Mouse (Mus musculus): ENCODE data around the gene Wdr49. TPM values are rescaled to one million over a fixed set of nuclear protein-coding genes. Genes with fewer than 3 reads are reported as not detected.
"Not testable (repeated sequence)": the region's sequence is repeated elsewhere in the genome, so short reads cannot be mapped to it uniquely, and the experiment has no call there.

Gene Wdr49
- polyA plus RNA-seq, 1 experiment from 2014 or later, result 0.15 TPM

DNA sequence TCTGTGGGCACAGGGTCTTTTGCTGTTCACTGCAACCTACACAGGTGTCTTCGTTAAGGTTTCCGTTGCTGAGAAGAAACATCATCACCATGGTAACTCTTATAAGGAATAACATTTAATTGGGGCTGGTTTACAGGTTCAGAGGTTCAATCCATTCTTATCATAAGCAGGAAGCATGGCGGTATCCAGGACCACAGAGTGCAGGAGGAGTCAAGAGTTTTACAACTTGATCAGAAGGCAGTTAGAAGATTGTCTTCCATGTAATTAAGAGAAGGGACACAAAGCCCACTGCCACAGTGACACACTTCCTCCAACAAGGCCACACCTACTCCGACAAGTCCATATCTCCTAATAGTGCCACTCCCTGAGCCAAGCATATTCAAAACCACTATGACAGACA lies 173.1 kb downstream of the Wdr49 start:
- Histone ChIP-seq H3K9ac (replicated peaks; ENCODE audit: low read depth, low read length) (no peak overlapping the region), H3K4me3 (ENCODE audit: low read depth, low read length) (no peak overlapping the region), H3K36me3 (ENCODE audit: control insufficient read depth, insufficient read depth, low read length) (no peaks in the 10 kb centered on the region), H3K27ac (ENCODE audit: low read depth, low read length) (no peak overlapping the region), H3K4me2 (ENCODE audit: low read depth, low read length) (no peak overlapping the region), H3K27me3 (ENCODE audit: control insufficient read depth, insufficient read depth, low read length) (no peaks in the 10 kb centered on the region), H3K9me3 (ENCODE audit: control insufficient read depth, low read length) (no peaks in the 10 kb centered on the region), H3K4me1 (ENCODE audit: control insufficient read depth, insufficient read depth, low read length) (no peaks in the 10 kb centered on the region)
- WGBS, result 94% methylated on average over 4 of the region's 4 CpGs
- ATAC-seq (ENCODE audit: low read depth), result no peak

DNA sequence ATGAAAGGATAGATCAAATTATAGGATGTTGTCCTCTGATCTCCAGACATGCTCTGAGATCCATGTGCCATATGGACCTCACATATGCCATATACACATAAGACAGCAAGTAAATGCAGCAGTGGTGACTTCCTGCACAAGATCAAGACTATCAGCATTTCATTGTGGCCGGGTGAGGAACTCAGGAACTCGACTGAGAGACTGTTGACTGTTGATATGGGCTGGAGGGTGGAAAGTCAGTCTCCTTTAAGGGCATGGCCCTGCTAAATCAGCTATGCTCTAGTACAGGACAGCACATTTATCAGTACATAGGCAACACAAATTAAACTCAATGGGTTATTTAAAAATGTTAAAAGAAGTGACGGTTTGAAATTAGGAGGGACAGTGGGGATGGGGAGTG lies 173.7 kb downstream of the Wdr49 start:
- no peaks in the 10 kb centered on the region for H3K4me1 ChIP-seq (ENCODE audit: control insufficient read depth, insufficient read depth, low read length)
- no peak overlapping the region for H3K4me2 ChIP-seq (ENCODE audit: low read depth, low read length)
- H3K27me3 ChIP-seq (ENCODE audit: control insufficient read depth, insufficient read depth, low read length), result no peaks in the 10 kb centered on the region
- WGBS, result 88% methylated on average over 3 of the region's 3 CpGs
- no peak for ATAC-seq (ENCODE audit: low read depth)
- no peak overlapping the region for H3K4me3 ChIP-seq (ENCODE audit: low read depth, low read length)
- H3K9me3 ChIP-seq (ENCODE audit: control insufficient read depth, low read length), result no peaks in the 10 kb centered on the region
- no peak overlapping the region for H3K9ac ChIP-seq (replicated peaks; ENCODE audit: low read depth, low read length)
- no peak overlapping the region for H3K27ac ChIP-seq (ENCODE audit: low read depth, low read length)
- no peaks in the 10 kb centered on the region for H3K36me3 ChIP-seq (ENCODE audit: control insufficient read depth, insufficient read depth, low read length)

DNA sequence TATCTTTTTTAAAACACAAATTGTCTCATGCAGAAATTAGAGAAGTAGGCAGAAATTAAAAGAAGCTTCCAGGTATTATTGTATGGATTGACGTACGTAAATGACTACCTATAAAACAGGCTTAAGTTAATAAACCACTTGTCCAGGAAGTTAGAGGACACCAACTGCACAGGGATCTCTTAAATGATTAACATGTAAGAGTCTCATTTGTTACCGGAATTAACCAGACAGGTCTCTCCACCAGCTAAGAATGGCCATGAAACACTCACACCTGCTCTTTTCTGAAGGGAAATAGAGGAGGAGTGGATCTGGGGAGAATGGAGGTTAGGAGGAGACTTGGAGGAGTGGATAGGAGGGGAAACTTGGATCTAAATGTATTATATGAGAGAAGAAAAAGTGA lies 176.4 kb downstream of the Wdr49 start:
- Histone ChIP-seq H3K27ac (ENCODE audit: low read depth, low read length) (no peak overlapping the region), H3K27me3 (ENCODE audit: control insufficient read depth, insufficient read depth, low read length) (no peaks in the 10 kb centered on the region), H3K9me3 (ENCODE audit: control insufficient read depth, low read length) (no peaks in the 10 kb centered on the region), H3K4me1 (ENCODE audit: control insufficient read depth, insufficient read depth, low read length) (no peaks in the 10 kb centered on the region), H3K4me3 (ENCODE audit: low read depth, low read length) (no peak overlapping the region), H3K9ac (replicated peaks; ENCODE audit: low read depth, low read length) (no peak overlapping the region), H3K4me2 (ENCODE audit: low read depth, low read length) (no peak overlapping the region), H3K36me3 (ENCODE audit: control insufficient read depth, insufficient read depth, low read length) (no peaks in the 10 kb centered on the region)
- ATAC-seq (ENCODE audit: low read depth), result no peak
- 93% methylated on average over 3 of the region's 3 CpGs for WGBS

DNA sequence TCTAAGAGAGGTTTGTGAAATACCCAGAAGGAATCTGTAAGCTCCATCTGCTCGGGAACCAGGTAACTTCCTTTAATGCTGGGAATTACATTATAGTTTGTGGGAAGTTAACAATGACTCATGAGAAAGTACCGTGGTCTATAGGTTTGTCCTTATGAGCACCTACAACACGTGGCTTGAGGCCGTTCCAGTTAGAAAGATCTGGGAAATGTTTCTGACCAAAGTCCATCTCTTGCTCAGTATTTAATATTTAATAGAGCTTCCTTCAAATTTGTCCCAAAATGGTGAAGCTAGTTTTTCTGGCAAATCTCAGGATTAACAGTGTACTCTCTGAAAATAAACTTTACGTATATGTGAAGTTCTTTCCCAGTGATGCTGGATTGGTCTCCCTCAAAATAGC lies 177.3 kb downstream of the Wdr49 start:
- Histone ChIP-seq H3K9ac (replicated peaks; ENCODE audit: low read depth, low read length) (no peak overlapping the region), H3K36me3 (ENCODE audit: control insufficient read depth, insufficient read depth, low read length) (no peaks in the 10 kb centered on the region), H3K9me3 (ENCODE audit: control insufficient read depth, low read length) (no peaks in the 10 kb centered on the region), H3K27me3 (ENCODE audit: control insufficient read depth, insufficient read depth, low read length) (no peaks in the 10 kb centered on the region), H3K27ac (ENCODE audit: low read depth, low read length) (no peak overlapping the region), H3K4me1 (ENCODE audit: control insufficient read depth, insufficient read depth, low read length) (no peaks in the 10 kb centered on the region), H3K4me3 (ENCODE audit: low read depth, low read length) (no peak overlapping the region), H3K4me2 (ENCODE audit: low read depth, low read length) (no peak overlapping the region)
- 96% methylated on average over 5 of the region's 5 CpGs for WGBS
- no peak for ATAC-seq (ENCODE audit: low read depth)

DNA sequence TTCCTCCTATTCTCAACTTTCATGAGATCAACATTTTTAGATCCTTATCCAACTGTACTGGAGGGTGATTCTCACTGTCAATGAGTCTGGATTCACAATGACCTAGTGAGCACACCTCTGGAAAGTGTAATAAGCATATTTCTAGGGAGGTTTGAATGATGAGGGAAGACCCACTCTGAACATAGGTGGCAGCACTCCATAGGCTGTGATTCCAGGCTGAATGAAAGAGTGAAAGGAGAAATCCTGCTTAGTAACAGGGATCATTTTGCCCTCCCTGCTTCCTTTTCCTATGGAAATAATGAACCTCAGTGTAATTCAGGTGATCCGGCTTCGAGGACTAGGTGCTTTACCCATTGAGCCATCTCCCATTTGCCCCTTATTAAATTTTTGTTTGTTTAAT lies 180.9 kb downstream of the Wdr49 start:
- H3K4me3 ChIP-seq (ENCODE audit: low read depth, low read length), result no peak overlapping the region
- WGBS, result 88% methylated on average over 2 of the region's 2 CpGs
- no peak for ATAC-seq (ENCODE audit: low read depth)

DNA sequence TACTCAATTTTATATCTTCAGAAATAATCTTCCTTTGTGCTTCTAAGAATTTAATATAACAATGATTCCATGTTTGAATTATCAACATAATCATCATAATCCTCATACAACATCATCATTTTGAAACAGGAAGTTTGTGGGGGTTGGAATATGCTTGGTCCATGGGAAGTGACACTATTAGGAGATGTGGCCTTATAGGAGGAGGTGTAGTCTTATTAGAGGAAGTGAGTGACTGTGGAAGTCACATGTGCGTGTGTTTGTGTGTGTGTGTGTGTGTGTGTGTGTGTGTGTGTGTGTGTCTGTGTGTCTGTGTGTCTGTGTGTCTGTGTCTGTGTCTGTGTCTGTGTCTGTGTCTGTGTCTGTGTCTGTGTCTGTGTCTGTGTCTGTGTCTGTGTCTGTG lies 182.5 kb downstream of the Wdr49 start:
- H3K4me1 ChIP-seq (ENCODE audit: control insufficient read depth, insufficient read depth, low read length); H3K27me3 ChIP-seq (ENCODE audit: control insufficient read depth, insufficient read depth, low read length); H3K27ac ChIP-seq (ENCODE audit: low read depth, low read length); H3K4me3 ChIP-seq (ENCODE audit: low read depth, low read length); H3K9me3 ChIP-seq (ENCODE audit: control insufficient read depth, low read length); H3K36me3 ChIP-seq (ENCODE audit: control insufficient read depth, insufficient read depth, low read length); H3K4me2 ChIP-seq (ENCODE audit: low read depth, low read length); H3K9ac ChIP-seq (replicated peaks; ENCODE audit: low read depth, low read length); ATAC-seq (ENCODE audit: low read depth): not testable (repeated sequence)
- WGBS, result 100% methylated on average over 1 of the region's 1 CpGs

More for the DNA sequence above, 180.9 kb downstream of the Wdr49 start:
- H3K27ac ChIP-seq (ENCODE audit: low read depth, low read length), result no peak overlapping the region
- no peak overlapping the region for H3K9ac ChIP-seq (replicated peaks; ENCODE audit: low read depth, low read length)
- H3K4me1 ChIP-seq (ENCODE audit: control insufficient read depth, insufficient read depth, low read length), result no peaks in the 10 kb centered on the region
- H3K36me3 ChIP-seq (ENCODE audit: control insufficient read depth, insufficient read depth, low read length), result no peaks in the 10 kb centered on the region
- no peaks in the 10 kb centered on the region for H3K9me3 ChIP-seq (ENCODE audit: control insufficient read depth, low read length)
- H3K4me2 ChIP-seq (ENCODE audit: low read depth, low read length), result no peak overlapping the region
- no peaks in the 10 kb centered on the region for H3K27me3 ChIP-seq (ENCODE audit: control insufficient read depth, insufficient read depth, low read length)

DNA sequence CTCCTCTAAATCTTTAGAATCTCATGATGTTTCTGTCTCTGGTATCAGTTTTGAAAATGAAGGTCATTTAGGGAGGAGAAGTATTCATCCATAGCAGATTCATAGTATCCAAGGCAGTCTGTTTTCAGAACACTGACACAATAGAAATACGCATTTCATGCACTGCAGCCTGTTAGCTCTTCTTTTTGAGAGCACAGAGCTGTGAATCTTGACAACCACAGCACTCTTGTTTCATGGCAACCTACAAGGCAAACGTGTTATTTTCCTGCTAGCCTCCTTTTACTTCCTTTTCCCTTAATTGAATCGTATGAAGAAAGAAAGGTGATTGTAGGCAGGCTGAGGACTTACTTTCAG lies 184.2 kb downstream of the Wdr49 start:
- Histone ChIP-seq H3K27me3 (ENCODE audit: control insufficient read depth, insufficient read depth, low read length) (no peaks in the 10 kb centered on the region), H3K9ac (replicated peaks; ENCODE audit: low read depth, low read length) (no peak overlapping the region), H3K4me1 (ENCODE audit: control insufficient read depth, insufficient read depth, low read length) (no peaks in the 10 kb centered on the region), H3K4me3 (ENCODE audit: low read depth, low read length) (no peak overlapping the region), H3K9me3 (ENCODE audit: control insufficient read depth, low read length) (no peaks in the 10 kb centered on the region), H3K4me2 (ENCODE audit: low read depth, low read length) (no peak overlapping the region), H3K27ac (ENCODE audit: low read depth, low read length) (no peak overlapping the region), H3K36me3 (ENCODE audit: control insufficient read depth, insufficient read depth, low read length) (no peaks in the 10 kb centered on the region)
- ATAC-seq (ENCODE audit: low read depth), result no peak
- 47% methylated on average over 3 of the region's 3 CpGs for WGBS

DNA sequence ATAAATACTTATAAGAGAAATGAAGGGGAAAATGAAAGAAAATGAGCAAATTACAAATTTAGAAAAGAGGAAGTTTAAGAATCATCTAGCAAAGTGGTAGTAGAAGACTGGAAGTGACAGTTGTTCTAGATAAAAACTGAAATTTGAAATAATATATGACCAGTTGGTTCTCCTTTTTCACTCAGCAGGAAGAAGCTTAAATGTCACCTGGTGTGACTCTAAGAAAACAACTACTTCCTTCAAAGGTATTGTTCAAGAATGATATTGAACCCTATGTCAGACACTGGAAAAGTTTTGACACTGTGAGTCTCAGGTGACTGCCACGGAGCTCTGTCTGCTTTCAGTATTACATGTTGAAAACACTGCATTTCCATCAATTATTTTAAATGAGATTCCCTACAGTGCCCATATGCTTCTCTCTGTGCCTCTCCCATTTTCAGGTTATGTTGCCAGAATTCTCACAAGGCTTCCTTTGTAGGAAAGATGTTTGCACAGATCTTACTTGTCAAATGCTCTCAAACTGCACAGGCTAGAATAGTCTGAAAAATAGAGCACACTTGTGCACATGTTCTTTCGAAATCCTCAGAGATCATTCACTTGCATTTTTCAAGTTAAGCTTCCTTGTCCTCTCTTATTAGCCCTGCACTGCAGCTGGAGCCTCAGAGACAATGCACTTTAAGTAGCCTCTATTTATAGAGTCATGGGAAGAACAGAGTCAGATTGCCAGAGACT lies 184.8 kb downstream of the Wdr49 start:
- ATAC-seq (ENCODE audit: low read depth), result no peak
- 58% methylated on average over 2 of the region's 2 CpGs for WGBS
- Histone ChIP-seq H3K4me2 (ENCODE audit: low read depth, low read length) (no peak overlapping the region), H3K27ac (ENCODE audit: low read depth, low read length) (no peak overlapping the region), H3K27me3 (ENCODE audit: control insufficient read depth, insufficient read depth, low read length) (no peaks in the 10 kb centered on the region), H3K4me1 (ENCODE audit: control insufficient read depth, insufficient read depth, low read length) (no peaks in the 10 kb centered on the region), H3K9me3 (ENCODE audit: control insufficient read depth, low read length) (no peaks in the 10 kb centered on the region), H3K4me3 (ENCODE audit: low read depth, low read length) (no peak overlapping the region), H3K9ac (replicated peaks; ENCODE audit: low read depth, low read length) (no peak overlapping the region), H3K36me3 (ENCODE audit: control insufficient read depth, insufficient read depth, low read length) (no peaks in the 10 kb centered on the region)

DNA sequence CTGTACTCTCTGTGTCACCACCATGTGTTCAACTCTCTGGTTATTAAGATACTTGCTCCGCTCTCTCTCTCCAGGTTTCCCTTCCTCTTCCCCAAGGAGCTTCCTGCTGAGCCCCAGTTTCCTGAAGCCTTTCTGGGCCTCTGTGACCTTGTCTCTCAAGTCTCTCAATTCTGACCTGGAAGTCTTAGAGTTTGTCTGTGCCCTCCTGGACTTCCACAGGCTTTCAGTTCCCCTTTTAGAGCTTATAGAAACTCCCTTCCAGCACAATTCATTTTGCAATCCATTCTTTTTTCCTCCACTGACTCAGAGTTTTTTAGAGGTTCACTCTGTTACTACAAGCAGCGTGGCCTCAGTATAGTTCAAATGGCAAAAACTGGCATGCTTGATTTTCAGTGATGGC lies 188.7 kb downstream of the Wdr49 start:
- Histone ChIP-seq H3K27me3 (ENCODE audit: control insufficient read depth, insufficient read depth, low read length) (no peaks in the 10 kb centered on the region), H3K4me2 (ENCODE audit: low read depth, low read length) (no peak overlapping the region), H3K4me3 (ENCODE audit: low read depth, low read length) (no peak overlapping the region), H3K36me3 (ENCODE audit: control insufficient read depth, insufficient read depth, low read length) (no peaks in the 10 kb centered on the region), H3K4me1 (ENCODE audit: control insufficient read depth, insufficient read depth, low read length) (no peaks in the 10 kb centered on the region), H3K9ac (replicated peaks; ENCODE audit: low read depth, low read length) (no peak overlapping the region), H3K27ac (ENCODE audit: low read depth, low read length) (no peak overlapping the region), H3K9me3 (ENCODE audit: control insufficient read depth, low read length) (no peaks in the 10 kb centered on the region)
- WGBS, result 86% methylated on average over 2 of the region's 2 CpGs
- ATAC-seq (ENCODE audit: low read depth), result no peak
